Mouse (Mus musculus) megakaryocyte, embryonic 14.5 days (primary cell): Measurements from ENCODE around the gene Ripor3. TPM values are rescaled to one million over a fixed set of nuclear protein-coding genes. Genes with fewer than 3 reads are reported as not detected.

Experiments
- H3K27me3 ChIP-seq: replicated peaks from 2 replicates; pipeline ENCODE3; 2012; ENCODE audit warnings: inconsistent platforms
- H3K36me3 ChIP-seq: replicated peaks from 2 replicates; pipeline ENCODE3; 2012; ENCODE audit warnings: low read length, inconsistent platforms, mixed read lengths
- H3K4me1 ChIP-seq: 2 replicates; pipeline ENCODE4 v1.6.1; 2012; ENCODE audit warnings: inconsistent platforms
- H3K4me3 ChIP-seq: replicated peaks from 2 replicates; pipeline ENCODE3; 2012; ENCODE audit warnings: moderate library complexity, mild to moderate bottlenecking, inconsistent platforms
- H3K9me3 ChIP-seq: 2 replicates; pipeline ENCODE4 v1.6.1; 2012; ENCODE audit warnings: inconsistent platforms
- FLI1 ChIP-seq: IDR thresholded peaks from 2 replicates; pipeline ENCODE4 v1.6.1; 2012; ENCODE audit warnings: low read length, inconsistent platforms, mixed read lengths
- GATA1 ChIP-seq: IDR thresholded peaks from 3 replicates; pipeline ENCODE4 v1.6.1; 2012; ENCODE audit warnings: mixed read lengths, low read length, inconsistent platforms, borderline replicate concordance
- polyA plus RNA-seq: library from polyadenylated mRNA; stranded (reverse); fragments of >175 nt; gene quantifications from 2 replicates; pipeline ENCODE4 v1.2.3, GENCODE M21; 2012; ENCODE audit warnings: low replicate concordance; ENCODE audit not compliant: insufficient read depth

The Ripor3 gene
- polyA plus RNA-seq, 1 experiment, result 123 TPM

DNA sequence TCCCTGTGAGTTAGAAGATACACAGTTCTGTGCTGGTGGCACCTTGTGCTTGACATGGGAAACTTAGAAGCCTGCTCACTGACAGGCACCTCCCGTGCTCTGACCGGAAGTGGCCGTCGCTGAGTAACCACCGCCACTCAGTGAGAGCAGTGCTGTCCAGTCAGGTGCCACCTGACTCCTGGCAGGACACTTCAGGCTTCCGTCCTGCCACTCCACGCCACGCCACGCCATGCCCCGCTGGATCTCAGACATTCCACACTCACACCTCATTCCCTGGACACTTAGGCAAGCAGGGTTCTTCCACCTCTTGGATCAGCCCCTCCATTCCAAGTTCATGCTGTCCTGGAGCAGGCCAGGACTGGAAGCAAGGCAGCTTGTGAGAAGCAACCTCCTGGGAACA, 32.1 kb downstream of the Ripor3 start:
- Histone ChIP-seq H3K36me3 (peaks cover 100% of the 10 kb centered on the region), H3K4me1 (peaks cover 69% of the 10 kb centered on the region), H3K9me3 (no peaks in the 10 kb centered on the region), H3K27me3 (no peaks in the 10 kb centered on the region), H3K4me3 (no peak overlapping the region)
- TF ChIP-seq GATA1 (no peak), FLI1 (no peak)

GRCm38 (mm10) chr2:167975746-167976145, 34.7 kb downstream of the Ripor3 start:
- H3K36me3 ChIP-seq, result peaks cover 100% of the 10 kb centered on the region
- H3K4me3 ChIP-seq, result peak overlapping the region; percentile 48
- H3K9me3 ChIP-seq, result no peaks in the 10 kb centered on the region
- peaks cover 86% of the 10 kb centered on the region for H3K4me1 ChIP-seq
- no peak for TF ChIP-seq FLI1
- no peak for TF ChIP-seq GATA1
- H3K27me3 ChIP-seq, result no peaks in the 10 kb centered on the region

GRCm38 (mm10) chr2:167972809-167973208, 37.6 kb downstream of the Ripor3 start:
- Histone ChIP-seq H3K27me3 (no peaks in the 10 kb centered on the region), H3K4me1 (peaks cover 98% of the 10 kb centered on the region), H3K9me3 (no peaks in the 10 kb centered on the region), H3K4me3 (no peak overlapping the region), H3K36me3 (peaks cover 100% of the 10 kb centered on the region)
- TF ChIP-seq GATA1 (no peak), FLI1 (no peak)

DNA sequence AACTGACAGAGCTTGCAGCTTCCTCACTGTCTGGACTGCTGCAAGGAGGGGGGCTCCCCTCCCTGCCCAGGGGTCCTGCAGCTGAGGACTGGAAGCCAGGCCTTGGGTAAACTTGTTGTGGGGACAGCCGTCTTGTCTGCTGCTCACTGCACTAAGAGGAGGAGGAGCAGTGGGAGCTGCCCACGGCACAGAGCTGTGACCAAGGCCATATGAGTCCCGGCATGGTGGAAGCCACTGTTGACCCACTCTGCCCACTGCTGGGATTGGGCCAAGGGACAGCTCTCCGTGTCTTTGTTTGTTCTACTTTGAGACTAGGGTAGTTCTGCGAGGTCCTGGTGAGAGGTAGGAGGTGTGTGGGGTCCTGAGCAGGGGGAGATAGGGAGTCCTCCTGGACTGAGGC, 38.3 kb downstream of the Ripor3 start:
- H3K4me1 ChIP-seq, result peaks cover 98% of the 10 kb centered on the region
- peaks cover 100% of the 10 kb centered on the region for H3K36me3 ChIP-seq
- TF ChIP-seq FLI1, result no peak
- TF ChIP-seq GATA1, result no peak
- H3K4me3 ChIP-seq, result peak overlapping the region; percentile 14
- H3K27me3 ChIP-seq, result no peaks in the 10 kb centered on the region
- no peaks in the 10 kb centered on the region for H3K9me3 ChIP-seq

DNA sequence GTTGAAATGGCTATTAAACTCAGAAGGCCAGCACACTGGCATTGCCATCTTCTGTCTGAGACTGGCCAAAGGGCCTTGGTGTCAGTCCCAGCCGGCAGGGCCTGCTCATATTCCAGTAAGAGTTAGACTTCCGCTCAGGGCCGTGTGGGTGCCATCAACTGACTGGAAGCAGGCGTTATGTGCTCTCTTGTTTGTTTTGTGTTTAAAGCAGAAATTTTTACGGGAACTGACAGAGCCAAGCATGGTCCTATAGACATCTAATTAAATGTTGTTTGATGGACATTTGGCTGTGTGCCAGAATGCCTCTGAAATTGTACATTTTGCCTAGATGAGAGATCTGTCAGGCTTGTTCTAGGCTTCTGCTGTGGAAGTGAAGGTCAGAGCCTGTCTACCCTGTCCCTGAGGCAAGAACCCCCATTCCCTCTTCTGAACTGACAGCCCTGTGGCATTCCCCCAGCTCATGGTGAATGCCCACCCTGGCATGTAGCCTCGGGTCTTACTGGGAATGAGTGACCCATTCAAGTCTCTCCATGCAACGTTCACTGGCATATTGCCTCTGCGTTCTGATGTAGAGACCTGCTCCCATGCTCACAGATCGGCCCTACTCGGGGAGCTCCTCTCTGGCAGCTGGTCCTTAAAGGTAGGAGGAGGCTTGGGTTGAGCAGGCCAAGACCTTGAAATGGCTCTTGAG, 40.4 kb downstream of the Ripor3 start:
- peaks cover 100% of the 10 kb centered on the region for H3K4me1 ChIP-seq
- H3K4me3 ChIP-seq, result no peak overlapping the region
- H3K27me3 ChIP-seq, result no peaks in the 10 kb centered on the region
- no peak for TF ChIP-seq FLI1
- TF ChIP-seq GATA1, result no peak
- peaks cover 100% of the 10 kb centered on the region for H3K36me3 ChIP-seq
- H3K9me3 ChIP-seq, result no peaks in the 10 kb centered on the region

- Histone ChIP-seq H3K4me1 (peaks cover 100% of the 10 kb centered on the region), H3K4me3 (peak overlapping the region; percentile 81), H3K36me3 (peaks cover 100% of the 10 kb centered on the region), H3K27me3 (no peaks in the 10 kb centered on the region), H3K9me3 (no peaks in the 10 kb centered on the region)
- no peak for TF ChIP-seq GATA1
These were observed 41.9 kb downstream of the Ripor3 start for GRCm38 (mm10) chr2:167968504-167968903.

DNA sequence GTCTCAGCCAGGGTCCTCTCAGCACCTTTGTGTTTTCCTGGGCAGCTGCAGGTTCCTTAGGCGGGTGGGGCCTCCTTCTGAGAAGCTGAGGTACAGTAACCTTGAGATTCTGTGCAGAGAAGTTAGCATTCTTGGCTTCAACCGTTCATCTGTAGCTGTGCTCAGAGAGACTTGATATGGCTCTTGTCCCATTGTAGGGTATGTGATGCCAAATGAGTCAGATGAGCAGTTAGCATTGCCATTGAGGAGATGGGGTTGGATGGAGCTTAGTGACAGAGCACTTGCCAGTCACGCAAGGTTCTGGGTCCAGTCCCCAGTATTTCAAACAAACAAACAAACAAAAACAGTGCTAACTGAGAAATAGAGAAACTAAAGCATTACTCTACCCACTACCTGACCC, 44.5 kb downstream of the Ripor3 start:
- no peak for TF ChIP-seq GATA1
- TF ChIP-seq FLI1, result no peak
- no peaks in the 10 kb centered on the region for H3K27me3 ChIP-seq
- peaks cover 97% of the 10 kb centered on the region for H3K4me1 ChIP-seq
- H3K4me3 ChIP-seq, result no peak overlapping the region
- H3K36me3 ChIP-seq, result peaks cover 96% of the 10 kb centered on the region
- H3K9me3 ChIP-seq, result no peaks in the 10 kb centered on the region

- H3K4me3 ChIP-seq, result no peak overlapping the region
- no peaks in the 10 kb centered on the region for H3K9me3 ChIP-seq
- H3K4me1 ChIP-seq, result peaks cover 97% of the 10 kb centered on the region
- H3K36me3 ChIP-seq, result peaks cover 96% of the 10 kb centered on the region
- TF ChIP-seq FLI1, result no peak
- no peak for TF ChIP-seq GATA1
- no peaks in the 10 kb centered on the region for H3K27me3 ChIP-seq
These were observed 46.1 kb downstream of the Ripor3 start for GRCm38 (mm10) chr2:167964320-167964719.

- peaks cover 97% of the 10 kb centered on the region for H3K4me1 ChIP-seq
- TF ChIP-seq FLI1, result no peak
- TF ChIP-seq GATA1, result no peak
- H3K36me3 ChIP-seq, result peaks cover 96% of the 10 kb centered on the region
- peak overlapping the region; percentile 54 for H3K4me3 ChIP-seq
- no peaks in the 10 kb centered on the region for H3K9me3 ChIP-seq
- H3K27me3 ChIP-seq, result no peaks in the 10 kb centered on the region
These were observed 46.6 kb downstream of the Ripor3 start for GRCm38 (mm10) chr2:167963778-167964300.

GRCm38 (mm10) chr2:167963176-167963575, 47.2 kb downstream of the Ripor3 start:
- Histone ChIP-seq H3K4me3 (peak overlapping the region; percentile 54), H3K27me3 (no peaks in the 10 kb centered on the region), H3K36me3 (peaks cover 96% of the 10 kb centered on the region), H3K9me3 (no peaks in the 10 kb centered on the region), H3K4me1 (peaks cover 97% of the 10 kb centered on the region)
- no peak for TF ChIP-seq FLI1
- TF ChIP-seq GATA1, result no peak
